Mouse (Mus musculus) testis, adult 2 months (tissue): ENCODE results near the gene Dnah17. TPM values are rescaled to one million over a fixed set of nuclear protein-coding genes. Genes with fewer than 3 reads are reported as not detected.

Experiments
- H3K27ac ChIP-seq: fragments of 200-500 bp; 2 replicates; pipeline ENCODE4 v1.5.1; 2012; ENCODE audit warnings: low read depth, low read length; ENCODE audit not compliant: control insufficient read depth, insufficient read depth
- H3K27me3 ChIP-seq: fragments of 200-500 bp; 2 replicates; pipeline ENCODE4 v1.6.1; 2012; ENCODE audit warnings: mild to moderate bottlenecking, low read length, moderate library complexity; ENCODE audit not compliant: control insufficient read depth, insufficient read depth
- H3K36me3 ChIP-seq: fragments of 200-500 bp; 2 replicates; pipeline ENCODE4 v1.6.1; 2012; ENCODE audit warnings: mild to moderate bottlenecking, low read length; ENCODE audit not compliant: control insufficient read depth, insufficient read depth
- H3K4me1 ChIP-seq: fragments of 200-500 bp; 2 replicates; pipeline ENCODE4 v1.6.1; 2012; ENCODE audit warnings: low read length; ENCODE audit not compliant: control insufficient read depth, insufficient read depth
- H3K4me3 ChIP-seq: fragments of 200-500 bp; 2 replicates; pipeline ENCODE4 v1.5.1; 2012; ENCODE audit warnings: low read depth, mild to moderate bottlenecking, low read length, moderate library complexity, mixed read lengths; ENCODE audit not compliant: control insufficient read depth
- CTCF ChIP-seq: fragments of 200-500 bp; IDR thresholded peaks from 2 replicates; pipeline ENCODE4 v1.5.1; 2012; ENCODE audit warnings: low read depth, mild to moderate bottlenecking, inconsistent platforms, low read length, moderate library complexity; ENCODE audit not compliant: control insufficient read depth, insufficient read depth, insufficient replicate concordance
- POLR2A ChIP-seq: fragments of 200-500 bp; IDR thresholded peaks from 2 replicates; pipeline ENCODE4 v1.6.1; 2012; ENCODE audit warnings: low read depth, mild to moderate bottlenecking, inconsistent platforms, low read length, moderate library complexity; ENCODE audit not compliant: control insufficient read depth
- polyA plus RNA-seq: library from polyadenylated mRNA; depleted of rRNA; stranded (reverse); fragments of >200 nt; gene quantifications from 2 replicates; pipeline ENCODE4 v1.2.3, GENCODE M21; 2012

Gene Dnah17
- polyA plus RNA-seq, 1 experiment = 35.8 TPM

DNA sequence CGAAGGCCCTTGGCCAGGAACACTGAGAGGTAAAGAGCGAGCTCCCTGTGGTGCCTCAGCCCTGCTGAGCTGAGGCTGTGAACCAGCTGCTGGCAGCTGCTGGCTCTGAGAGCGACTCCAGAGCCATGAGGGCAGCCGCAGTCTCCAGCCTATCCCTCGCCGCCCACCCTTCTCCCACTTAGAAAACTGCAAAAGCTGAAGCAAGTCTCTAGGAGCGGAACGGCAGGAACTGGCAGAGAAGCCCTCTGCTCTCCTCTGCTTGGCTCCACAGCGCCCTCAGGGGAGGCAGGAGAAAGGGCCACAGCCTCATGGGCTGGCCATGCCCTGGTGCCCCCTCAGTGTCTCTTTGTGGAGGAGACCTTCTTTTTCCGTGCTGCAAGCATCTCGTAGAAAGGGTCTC, 35.2 kb upstream of the Dnah17 start:
- H3K27ac ChIP-seq = no peak overlapping the region
- no peak for TF ChIP-seq POLR2A
- 0 out of 2 replicates have a peak, but pooled peaks have one; percentile 9 for TF ChIP-seq CTCF
- peaks cover under 1% of the 10 kb centered on the region for H3K36me3 ChIP-seq
- no peaks in the 10 kb centered on the region for H3K4me1 ChIP-seq
- no peak overlapping the region for H3K4me3 ChIP-seq
- H3K27me3 ChIP-seq = no peaks in the 10 kb centered on the region

GRCm38 (mm10) chr11:118164566-118164965, 34.1 kb upstream of the Dnah17 start:
- Histone ChIP-seq H3K27ac (no peak overlapping the region), H3K36me3 (no peaks in the 10 kb centered on the region; the same call in 1 of the 2 replicates), H3K4me3 (no peak overlapping the region), H3K4me1 (no peaks in the 10 kb centered on the region), H3K27me3 (no peaks in the 10 kb centered on the region)
- TF ChIP-seq CTCF (no peak), POLR2A (no peak)

DNA sequence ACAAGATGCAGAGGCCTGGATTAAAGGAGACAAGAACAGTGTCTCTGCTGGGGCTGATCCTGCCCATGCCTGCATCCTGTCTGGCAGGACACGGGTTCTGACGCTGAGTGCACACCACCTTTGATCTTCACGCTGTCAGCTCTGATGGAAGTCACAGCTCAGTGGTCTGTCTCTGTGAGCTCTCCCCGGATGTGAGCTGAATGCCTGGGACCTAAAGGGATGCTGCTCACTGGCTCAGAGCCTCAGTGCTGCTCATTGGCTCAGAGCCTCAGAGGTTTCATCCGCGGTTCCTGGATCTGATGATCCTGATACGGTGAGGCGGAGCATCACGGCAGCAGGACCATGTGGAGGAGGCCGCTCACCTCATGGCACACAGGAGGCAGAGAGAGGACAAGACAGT, 31.8 kb upstream of the Dnah17 start:
- H3K4me1 ChIP-seq = no peaks in the 10 kb centered on the region
- no peaks in the 10 kb centered on the region; the same call in 1 of the 2 replicates for H3K36me3 ChIP-seq
- H3K4me3 ChIP-seq = no peak overlapping the region
- TF ChIP-seq POLR2A = no peak
- no peak for TF ChIP-seq CTCF
- no peaks in the 10 kb centered on the region for H3K27me3 ChIP-seq
- no peak overlapping the region for H3K27ac ChIP-seq

DNA sequence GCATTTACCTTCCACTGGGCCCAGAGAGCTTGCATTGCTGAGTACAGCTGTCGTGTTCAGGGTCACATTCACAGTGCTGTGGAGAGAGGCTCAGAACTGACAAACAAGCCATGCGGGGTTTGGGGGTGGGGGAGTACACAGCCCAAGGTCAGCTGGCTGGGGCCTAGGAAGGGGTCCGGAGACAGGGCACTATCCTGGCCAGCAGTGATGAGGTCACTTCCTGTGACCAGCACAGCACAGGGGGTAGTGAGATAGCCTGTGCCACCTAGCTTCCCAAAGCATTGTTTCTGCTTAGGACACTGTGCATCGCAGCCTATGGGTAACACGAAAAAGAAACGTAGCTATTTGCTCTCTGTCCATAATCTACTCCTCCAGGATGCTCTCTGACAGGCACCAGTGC, 30.8 kb upstream of the Dnah17 start:
- no peaks in the 10 kb centered on the region for H3K4me1 ChIP-seq
- H3K27me3 ChIP-seq = no peaks in the 10 kb centered on the region
- no peak for TF ChIP-seq POLR2A
- TF ChIP-seq CTCF = no peak
- no peaks in the 10 kb centered on the region; the same call in 1 of the 2 replicates for H3K36me3 ChIP-seq
- H3K27ac ChIP-seq = no peak overlapping the region
- H3K4me3 ChIP-seq = no peak overlapping the region

DNA sequence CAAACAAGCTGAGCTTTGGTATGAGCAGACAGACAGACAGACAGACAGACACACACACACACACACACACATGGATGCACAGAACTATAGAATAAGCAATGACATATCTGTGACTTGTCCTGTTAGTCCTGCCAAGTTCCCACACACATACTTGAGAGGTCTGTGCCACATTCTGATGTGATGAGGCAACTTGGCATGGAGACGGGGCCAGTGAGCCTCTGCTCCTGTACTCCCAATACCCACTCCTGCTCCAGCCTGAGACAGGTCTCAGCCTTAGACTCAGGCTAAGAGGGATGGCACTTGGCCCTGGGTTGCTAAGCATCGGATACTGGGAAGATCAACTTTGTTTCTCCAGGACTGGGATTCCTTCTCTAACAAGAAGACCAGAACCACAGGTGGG, 30.3 kb upstream of the Dnah17 start:
- H3K27ac ChIP-seq = no peak overlapping the region

DNA sequence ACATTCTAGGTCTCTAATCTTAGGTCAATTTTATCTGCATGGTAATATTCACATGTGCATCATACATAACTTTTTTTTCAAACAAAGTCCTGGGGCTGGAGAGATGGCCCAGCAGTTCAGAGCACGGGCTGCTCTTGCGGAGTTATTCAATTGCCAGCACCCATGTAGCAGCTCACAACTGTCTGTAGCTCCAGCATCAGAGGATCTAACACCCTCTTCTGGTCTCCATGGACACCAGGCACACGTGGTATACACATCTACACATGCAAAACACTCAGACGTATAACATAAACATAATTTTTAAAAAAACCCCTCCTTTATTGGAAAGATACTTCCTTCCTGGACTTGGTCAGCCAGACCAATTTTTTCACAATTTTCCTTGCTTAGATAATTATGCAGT, 28.3 kb upstream of the Dnah17 start:
- Histone ChIP-seq H3K4me1 (no peaks in the 10 kb centered on the region), H3K36me3 (no peaks in the 10 kb centered on the region; the same call in 1 of the 2 replicates), H3K4me3 (no peak overlapping the region), H3K27me3 (no peaks in the 10 kb centered on the region), H3K27ac (no peak overlapping the region)
- TF ChIP-seq POLR2A (no peak), CTCF (no peak)

More for the DNA sequence above, 30.3 kb upstream of the Dnah17 start:
- H3K36me3 ChIP-seq = no peaks in the 10 kb centered on the region; the same call in 1 of the 2 replicates
- H3K27me3 ChIP-seq = no peaks in the 10 kb centered on the region
- TF ChIP-seq POLR2A (no peak), CTCF (no peak)
- no peaks in the 10 kb centered on the region for H3K4me1 ChIP-seq
- H3K4me3 ChIP-seq = no peak overlapping the region

DNA sequence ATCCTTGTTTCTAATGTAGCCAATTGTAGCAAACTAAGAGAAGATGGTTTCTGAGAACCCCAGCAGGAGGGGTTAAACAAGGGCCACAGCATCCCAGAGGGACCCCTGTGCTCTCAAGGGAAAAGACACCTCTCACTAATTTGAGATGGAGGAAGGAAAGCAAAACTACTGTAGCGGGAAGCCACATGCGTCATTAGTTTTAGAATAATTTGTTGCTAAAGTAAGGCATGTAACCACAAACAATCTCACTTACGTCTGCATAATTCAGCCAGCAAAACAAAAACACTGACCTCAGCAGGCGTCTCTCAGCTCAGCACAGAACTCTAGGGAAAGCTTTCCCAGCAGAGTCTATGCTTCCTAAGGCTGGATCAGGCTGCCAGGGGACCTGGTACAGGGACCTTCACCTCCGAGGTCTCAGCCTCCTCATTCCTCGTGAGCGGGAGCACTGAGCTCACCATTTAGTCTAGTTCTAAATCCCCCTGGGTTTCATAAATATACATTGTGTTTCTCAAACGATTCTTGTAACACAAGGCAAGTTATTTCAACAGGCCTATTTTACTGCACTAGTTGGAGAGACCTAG, 26.1 kb upstream of the Dnah17 start:
- Histone ChIP-seq H3K36me3 (no peaks in the 10 kb centered on the region), H3K27ac (no peak overlapping the region), H3K4me3 (no peak overlapping the region), H3K4me1 (peaks cover under 1% of the 10 kb centered on the region; the same call in 1 of the 2 replicates), H3K27me3 (no peaks in the 10 kb centered on the region)
- TF ChIP-seq POLR2A (no peak), CTCF (no peak)
